Mouse (Mus musculus) neural tube, embryonic 10.5 days (tissue): ENCODE data around the gene Acaa1a.

Source experiments
- DNase-seq: peaks from one replicate; pipeline ENCODE4 v3.0.0-alpha.2; 2017; ENCODE audit warnings: low spot score; ENCODE audit errors: extremely low spot score

The Acaa1a gene

GRCm38 (mm10) chr9:119388956-119389355 lies 49.5 kb downstream of the Acaa1a start:
- DNase-seq: peak; percentile 33

GRCm38 (mm10) chr9:119390214-119390613 lies 50.7 kb downstream of the Acaa1a start:
- DNase-seq: no peak

- no peak for DNase-seq
These were observed 55.3 kb downstream of the Acaa1a start for GRCm38 (mm10) chr9:119394808-119395207.
